Mouse (Mus musculus): ENCODE measurements at regions not wholly inside any gene's neighbourhood (a gene's known extent, or its start where the extent isn't known, plus 50 kb on each side); places are given as distances from the start of the nearest gene placed in this dataset.

GRCm38 (mm10) chr3:149423491-149423890, 433.1 kb upstream of the Adgrl2 start:
- TF ChIP-seq CTCF (IDR thresholded peaks at IDR 0.05; ENCODE audit: borderline replicate concordance, control insufficient read depth, extremely low read depth, insufficient read depth, low read length, poor library complexity) (no peak), POLR2A (IDR thresholded peaks at IDR 0.05; ENCODE audit: control insufficient read depth, extremely low read depth, insufficient read depth, low read length, poor library complexity) (no peak)

All from thymus, adult 2 months (tissue).